Mouse (Mus musculus): ENCODE measurements around the gene Naa25. TPM values are rescaled to one million over a fixed set of nuclear protein-coding genes. Genes with fewer than 3 reads are reported as not detected.

The Naa25 gene
- total RNA-seq, 1 experiment = 92.3 TPM

GRCm38 (mm10) chr5:121484801-121485200, 87.1 kb downstream of the Naa25 start:
- Histone ChIP-seq H3K4me3 (ENCODE audit: insufficient read depth in 1 of 2, low read depth in 1 of 2, low read length in 2 of 2, poor library complexity in 1 of 2, severe bottlenecking in 1 of 2) (no peak overlapping the region), H3K9ac (ENCODE audit: insufficient read depth, low read depth, low read length, poor library complexity, severe bottlenecking) (no peak overlapping the region), H3K4me1 (ENCODE audit: control insufficient read depth in 2 of 2, insufficient read depth in 2 of 2, low read length in 2 of 2, poor library complexity in 1 of 2) (peaks cover 0 to 3% of the 10 kb centered on the region in 2 experiments; a peak in 1 of 4 replicates), H3K27ac (ENCODE audit: insufficient read depth, low read depth, low read length, poor library complexity, severe bottlenecking) (no peak overlapping the region), H3K9me3 (ENCODE audit: control insufficient read depth, insufficient read depth, low read depth, low read length) (no peaks in the 10 kb centered on the region), H3K36me3 (ENCODE audit: control insufficient read depth, insufficient read depth, low read length, poor library complexity, severe bottlenecking) (no peaks in the 10 kb centered on the region)
- TF ChIP-seq CHD2 (IDR thresholded peaks at IDR 0.05; ENCODE audit: low read depth, low read length) = no peak
- no peak for DNase-seq (ENCODE audit: low read depth, low spot score)
- in situ Hi-C loops (cut with MboI; ENCODE audit: low sequenced_read_pairs in 2 of 2, unreplicated experiment in 2 of 2) = no loop called here

GRCm38 (mm10) chr5:121493305-121493704, 95.6 kb downstream of the Naa25 start:
- TF ChIP-seq CHD2 (IDR thresholded peaks at IDR 0.05; ENCODE audit: low read depth, low read length) (no peak), HCFC1 (IDR thresholded peaks at IDR 0.05; ENCODE audit: borderline replicate concordance, insufficient read depth, low read length) (no peak), ZNF384 (IDR thresholded peaks at IDR 0.05; ENCODE audit: low read depth, low read length) (no peak), ZC3H11A (IDR thresholded peaks at IDR 0.05; ENCODE audit: borderline replicate concordance, low read depth, low read length) (no peak), MAFK (IDR thresholded peaks at IDR 0.05; ENCODE audit: insufficient read depth, low read depth, low read length) (no peak)
- no peaks in the 10 kb centered on the region for H3K4me1 ChIP-seq (ENCODE audit: control insufficient read depth in 2 of 2, insufficient read depth in 2 of 2, low read length in 2 of 2, poor library complexity in 1 of 2)
- DNase-seq (ENCODE audit: low read depth, low spot score) = no peak
- no peaks in the 10 kb centered on the region for H3K36me3 ChIP-seq (ENCODE audit: control insufficient read depth, insufficient read depth, low read length, poor library complexity, severe bottlenecking)
- in situ Hi-C loops (cut with MboI; ENCODE audit: low sequenced_read_pairs in 2 of 2, unreplicated experiment in 2 of 2) = no loop called here
- no peaks in the 10 kb centered on the region for H3K9me3 ChIP-seq (ENCODE audit: control insufficient read depth, insufficient read depth, low read depth, low read length)
- H3K9ac ChIP-seq (ENCODE audit: insufficient read depth, low read depth, low read length, poor library complexity, severe bottlenecking) = no peak overlapping the region
- H3K4me3 ChIP-seq (ENCODE audit: insufficient read depth in 1 of 2, low read depth in 1 of 2, low read length in 2 of 2, poor library complexity in 1 of 2, severe bottlenecking in 1 of 2) = no peak overlapping the region
- H3K27ac ChIP-seq (ENCODE audit: insufficient read depth, low read depth, low read length, poor library complexity, severe bottlenecking) = no peak overlapping the region

Other genes with a start within 250 kb of the Naa25 start
- gene Ptpn11, start 206.5 kb upstream of the Naa25 start, total RNA-seq (2012; rRNA removed) = 26.3 and 40.2 TPM in 2 replicates
- gene Rpl6, start 193.5 kb upstream of the Naa25 start, total RNA-seq (2012; rRNA removed) = 1,876 and 2,169 TPM in 2 replicates
- gene Hectd4, start 177.7 kb upstream of the Naa25 start, total RNA-seq (2012; rRNA removed) = 14.2 and 22.4 TPM in 2 replicates
- 13.8 and 15.6 TPM in 2 replicates for gene Trafd1, start 12.3 kb upstream of the Naa25 start, total RNA-seq (2012; rRNA removed)
- gene Tmem116, start 54.0 kb downstream of the Naa25 start, total RNA-seq (2012; rRNA removed) = 3.0 and 3.8 TPM in 2 replicates
- gene Erp29, start 54.6 kb downstream of the Naa25 start, total RNA-seq (2012; rRNA removed) = 339 and 444 TPM in 2 replicates
- gene Adam1b, start 105.5 kb downstream of the Naa25 start, total RNA-seq (2012; rRNA removed) = 0.09 TPM in 1 of 2 replicates, not detected in the other
- gene Adam1a, start 147.5 kb downstream of the Naa25 start, total RNA-seq (2012; rRNA removed) = 6.1 and 6.3 TPM in 2 replicates
- not detected in 2 replicates for gene Gm42878, start 147.5 kb downstream of the Naa25 start, total RNA-seq (2012; rRNA removed)
- 94.3 and 111 TPM in 2 replicates for gene Mapkapk5, start 148.0 kb downstream of the Naa25 start, total RNA-seq (2012; rRNA removed)
- gene Aldh2, start 195.9 kb downstream of the Naa25 start, total RNA-seq (2012; rRNA removed) = 157 and 238 TPM in 2 replicates
- 6.0 and 8.3 TPM in 2 replicates for gene Acad12, start 221.0 kb downstream of the Naa25 start, total RNA-seq (2012; rRNA removed)